Mouse (Mus musculus) bone marrow, adult 2 months (tissue): ENCODE data around the gene Rpn1. TPM values are rescaled to one million over a fixed set of nuclear protein-coding genes. Genes with fewer than 3 reads are reported as not detected.
A peak's percentile ranks its signal among the peaks of the same experiment; 100 is the strongest.

Experiments used
- H3K27ac ChIP-seq: fragments of 200-500 bp; 2 replicates; pipeline ENCODE4 v1.5.1; 2012; ENCODE audit warnings: low read depth, mild to moderate bottlenecking, control low read depth, inconsistent platforms, low read length; ENCODE audit not compliant: control insufficient read depth, poor library complexity, insufficient read depth
- H3K4me1 ChIP-seq: fragments of 200-500 bp; 2 replicates; pipeline ENCODE4 v1.6.1; 2011; ENCODE audit warnings: low read length; ENCODE audit not compliant: control insufficient read depth, insufficient read depth
- H3K4me3 ChIP-seq: fragments of 200-500 bp; replicated peaks from 2 replicates; pipeline ENCODE3; 2011; ENCODE audit warnings: mild to moderate bottlenecking, low read depth, low read length, control low read depth; ENCODE audit not compliant: control insufficient read depth
- CTCF ChIP-seq: fragments of 200-500 bp; IDR thresholded peaks from 2 replicates; pipeline ENCODE4 v1.5.1; 2011; ENCODE audit warnings: low read length, control low read depth; ENCODE audit not compliant: control insufficient read depth, insufficient read depth
- POLR2A ChIP-seq: fragments of 200-500 bp; IDR thresholded peaks from 2 replicates; pipeline ENCODE4 v1.6.1; 2011; ENCODE audit warnings: low read depth, mild to moderate bottlenecking, control low read depth, low read length, borderline replicate concordance; ENCODE audit not compliant: control insufficient read depth
- WGBS: fragments of 180-500 bp; shearing (Covaris S2); methylation state at CpG from one replicate; pipeline ENCODE4 v1.1.7; 2018; 5-methylcytosine and 5-hydroxymethylcytosine counted together
- polyA plus RNA-seq: library from polyadenylated mRNA; stranded (reverse); fragments of >200 nt; gene quantifications from 2 replicates; pipeline ENCODE4 v1.2.4, GENCODE M21; 2011; ENCODE audit warnings: low replicate concordance; ENCODE audit not compliant: missing spikeins, insufficient read depth, insufficient read length

Gene Rpn1
- polyA plus RNA-seq, 1 experiment = 38.7 TPM

DNA sequence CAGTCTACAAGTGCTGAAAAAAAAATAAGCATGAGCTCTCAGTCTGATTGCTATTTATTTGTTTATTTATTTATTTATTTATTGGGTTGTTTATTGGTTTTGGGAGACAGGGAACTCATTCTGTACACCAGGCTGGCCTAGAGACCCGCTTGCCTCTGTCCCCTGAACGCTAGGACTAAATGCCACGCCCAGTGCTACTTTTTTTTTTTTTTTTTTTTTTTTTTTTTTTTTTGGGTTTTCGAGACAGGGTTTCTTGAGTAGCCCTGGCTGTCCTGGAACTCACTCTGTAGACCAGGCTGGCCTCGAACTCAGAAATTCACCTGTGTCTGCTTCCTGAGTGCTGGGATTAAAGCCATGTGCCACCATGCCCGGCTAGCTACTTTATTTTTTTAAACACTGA is 13.8 kb upstream of the Rpn1 start:
- Histone ChIP-seq H3K4me1 (peaks cover 5% of the 10 kb centered on the region), H3K4me3 (no peak overlapping the region), H3K27ac (no peak overlapping the region)
- TF ChIP-seq CTCF (no peak), POLR2A (no peak)
- WGBS = 69% methylated on average over 6 of the region's 6 CpGs

DNA sequence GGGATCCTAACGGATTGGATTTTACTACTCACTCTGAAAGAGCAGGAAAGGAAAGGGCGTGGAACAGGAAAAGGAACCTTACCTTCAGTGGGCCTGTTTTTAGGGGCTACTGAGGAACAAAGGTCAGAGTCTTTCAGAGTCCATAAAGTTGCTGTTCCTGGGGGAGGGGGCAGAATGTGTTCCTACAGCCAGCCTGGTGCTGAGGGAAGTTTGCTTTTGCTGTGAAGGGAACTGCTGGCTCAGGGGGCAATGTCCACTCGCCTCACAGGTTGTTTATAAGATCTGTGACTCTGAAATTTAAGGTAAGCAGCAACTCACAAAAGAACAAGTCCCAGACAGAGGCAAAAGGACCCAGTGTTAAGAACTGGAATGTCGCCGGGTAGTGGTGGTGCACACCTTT is 13.1 kb upstream of the Rpn1 start:
- no peak overlapping the region for H3K4me3 ChIP-seq
- H3K27ac ChIP-seq = no peak overlapping the region
- TF ChIP-seq CTCF = no peak
- TF ChIP-seq POLR2A = no peak

DNA sequence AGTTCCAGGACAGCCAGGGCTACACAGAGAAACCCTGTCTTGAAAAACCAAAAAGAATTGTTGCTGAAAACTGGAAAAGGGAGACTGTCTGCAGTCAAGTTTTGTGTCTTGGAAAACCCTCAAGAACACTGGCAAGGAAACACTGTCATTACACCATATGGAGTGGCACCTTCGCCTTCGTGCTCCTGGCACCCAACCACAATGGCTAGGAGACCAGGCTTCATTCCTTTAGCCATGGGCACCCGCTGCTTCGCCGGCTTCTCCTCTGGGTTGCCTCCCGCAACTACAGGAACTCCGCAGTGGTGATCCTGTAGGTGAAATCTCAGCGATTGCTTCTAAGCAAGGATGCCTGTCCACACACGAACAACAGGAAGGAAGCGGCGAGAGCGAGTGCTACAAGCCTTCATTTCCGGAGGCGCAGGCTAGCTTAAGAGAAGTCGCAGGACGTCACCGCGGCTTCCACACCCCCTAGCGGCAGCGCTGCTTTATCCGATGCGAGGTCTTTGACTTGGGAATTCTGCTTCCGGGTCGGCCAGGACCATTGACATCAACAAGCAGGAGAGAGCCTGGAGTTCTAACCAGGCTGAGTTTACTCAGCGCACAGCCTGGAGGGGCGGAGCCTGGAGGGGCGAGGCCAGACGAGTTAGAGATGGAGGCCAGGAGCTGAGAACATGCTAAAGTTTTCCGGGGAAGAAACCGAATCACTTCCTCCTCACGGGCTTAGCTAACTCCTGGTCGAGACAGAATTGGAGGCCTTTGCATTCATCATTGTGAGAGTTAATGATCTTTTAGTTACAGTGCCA is 9.3 kb upstream of the Rpn1 start:
- Histone ChIP-seq H3K4me3 (peak overlapping the region; percentile 62), H3K4me1 (peaks cover 1% of the 10 kb centered on the region; the same call in 1 of the 2 replicates), H3K27ac (peak overlapping the region; percentile 93)
- under 1% methylated on average over 32 of the region's 32 CpGs for WGBS
- TF ChIP-seq CTCF (peak; percentile 87), POLR2A (peak; percentile 55)

More for the DNA sequence above, 13.1 kb upstream of the Rpn1 start:
- 71% methylated on average over 5 of the region's 5 CpGs for WGBS
- peaks cover 4% of the 10 kb centered on the region for H3K4me1 ChIP-seq

DNA sequence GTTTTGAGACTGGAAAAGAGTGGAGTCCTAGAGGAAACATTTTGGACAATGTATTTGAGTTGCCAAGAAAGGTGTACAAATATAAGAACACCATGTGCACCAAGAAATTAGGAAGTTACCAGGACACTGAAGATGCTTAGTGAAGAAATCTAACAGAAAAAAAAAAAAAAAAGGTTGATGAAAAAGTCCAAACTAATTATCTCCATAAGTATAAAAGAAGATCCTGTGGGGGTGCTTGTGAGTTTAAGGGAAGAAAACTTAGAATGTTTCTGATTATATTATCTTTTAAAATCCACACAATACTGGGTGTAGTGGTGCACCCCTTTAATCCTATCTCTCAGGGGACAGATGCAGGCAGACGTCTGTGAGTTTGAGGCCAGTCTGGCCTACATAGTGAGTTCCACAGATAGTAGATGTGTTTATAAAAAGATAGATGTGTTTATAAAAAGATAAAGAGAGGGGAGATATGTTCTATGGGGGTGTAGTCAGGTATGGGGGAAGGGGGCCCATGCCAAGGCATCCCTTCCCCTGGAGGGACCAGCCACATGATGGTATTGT is 8.2 kb upstream of the Rpn1 start:
- 69% methylated on average over 1 of the region's 1 CpGs for WGBS
- no peak overlapping the region for H3K4me3 ChIP-seq
- TF ChIP-seq CTCF (no peak), POLR2A (no peak)
- no peak overlapping the region for H3K27ac ChIP-seq
- no peaks in the 10 kb centered on the region for H3K4me1 ChIP-seq

DNA sequence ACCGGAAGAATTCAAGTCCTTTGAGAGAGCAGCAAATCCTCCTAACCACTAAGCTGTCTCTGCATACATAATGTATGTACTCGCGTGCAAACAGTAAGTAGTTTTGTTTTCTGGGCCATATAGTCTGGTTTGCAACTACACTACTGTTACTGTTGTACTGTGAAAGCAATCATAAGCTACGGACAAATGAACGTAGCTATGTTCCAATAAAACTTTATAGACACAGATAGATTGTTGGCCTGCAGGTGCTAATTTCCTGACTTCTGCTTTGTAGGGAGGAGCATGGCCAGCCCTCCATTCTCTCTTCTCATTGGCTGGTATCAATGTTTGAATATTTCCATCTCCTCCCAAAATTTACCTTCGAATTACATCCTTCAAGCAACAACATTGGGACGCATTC is 1.2 kb upstream of the Rpn1 start:
- TF ChIP-seq CTCF (no peak), POLR2A (no peak)
- H3K4me1 ChIP-seq = peaks cover 3% of the 10 kb centered on the region; the same call in 1 of the 2 replicates
- H3K27ac ChIP-seq = no peak overlapping the region
- 84% methylated on average over 7 of the region's 7 CpGs for WGBS
- H3K4me3 ChIP-seq = no peak overlapping the region

DNA sequence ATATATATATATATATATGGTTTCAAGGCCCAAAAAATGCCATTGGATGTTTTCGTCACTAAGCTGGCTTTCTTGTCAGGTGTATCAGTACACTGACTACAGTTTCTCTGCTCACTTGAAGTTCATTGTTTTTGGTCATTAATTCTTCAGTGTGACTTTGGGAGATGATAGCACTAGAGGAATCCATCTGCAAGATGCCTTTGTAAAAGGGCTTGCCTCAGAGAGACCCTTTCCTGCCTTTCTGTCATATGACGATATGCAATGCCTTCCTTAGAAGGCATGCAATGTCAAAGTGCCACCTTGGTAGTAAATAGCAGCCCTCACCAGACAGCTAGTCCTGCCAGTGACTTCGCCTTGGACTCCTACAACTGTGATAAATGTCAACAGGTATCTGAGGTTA is 610 bp upstream of the Rpn1 start:
- H3K4me3 ChIP-seq = peak overlapping the region; percentile 46
- 64% methylated on average over 3 of the region's 3 CpGs for WGBS
- TF ChIP-seq POLR2A (no peak), CTCF (no peak)
- H3K27ac ChIP-seq = no peak overlapping the region
- H3K4me1 ChIP-seq = peaks cover 3% of the 10 kb centered on the region; the same call in 1 of the 2 replicates

DNA sequence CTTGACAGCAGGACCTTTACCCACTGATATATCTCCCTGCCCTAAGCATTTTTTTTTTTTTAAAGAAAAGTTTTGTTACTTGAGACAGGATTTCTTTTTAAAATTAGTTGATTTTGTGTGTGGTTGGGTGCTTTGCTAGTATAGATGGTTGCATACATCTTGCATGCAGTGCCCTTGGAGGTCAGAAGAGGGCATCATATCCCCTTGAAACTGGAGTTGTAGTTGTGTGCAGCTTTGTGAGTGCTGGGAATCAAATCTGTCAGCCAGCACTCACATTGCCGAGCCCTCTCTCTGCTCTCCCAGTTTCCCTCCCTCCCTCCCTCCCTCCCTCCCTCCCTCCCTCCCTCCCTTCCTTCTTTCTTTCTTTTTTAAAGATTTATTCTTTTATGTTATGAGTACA is 4.7 kb downstream of the Rpn1 start:
- no peak overlapping the region for H3K4me3 ChIP-seq
- H3K27ac ChIP-seq = no peak overlapping the region
- WGBS = 92% methylated on average over 1 of the region's 1 CpGs
- no peak for TF ChIP-seq CTCF
- no peak for TF ChIP-seq POLR2A
- H3K4me1 ChIP-seq = peaks cover 1% of the 10 kb centered on the region; the same call in 1 of the 2 replicates

DNA sequence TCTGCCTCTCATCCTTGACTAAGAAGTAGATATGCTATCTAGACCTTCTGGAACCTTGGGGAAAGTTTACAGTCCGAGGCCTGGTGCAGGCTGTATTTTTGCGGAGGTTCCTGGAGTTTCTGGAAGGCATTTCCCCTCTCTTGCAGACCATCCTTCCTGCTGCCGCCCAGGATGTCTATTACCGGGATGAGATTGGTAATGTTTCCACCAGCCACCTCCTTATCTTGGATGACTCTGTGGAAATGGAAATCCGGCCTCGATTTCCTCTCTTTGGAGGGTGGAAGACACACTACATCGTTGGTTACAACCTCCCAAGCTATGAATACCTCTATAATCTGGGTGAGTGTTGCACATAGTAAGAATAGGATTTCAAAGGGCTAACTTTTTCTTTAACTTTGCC is 11.1 kb downstream of the Rpn1 start:
- Histone ChIP-seq H3K4me1 (no peaks in the 10 kb centered on the region), H3K4me3 (no peak overlapping the region), H3K27ac (no peak overlapping the region)
- TF ChIP-seq CTCF = no peak
- no peak for TF ChIP-seq POLR2A
- 80% methylated on average over 7 of the region's 7 CpGs for WGBS
